Mouse (Mus musculus) bone marrow macrophage, adult 2 months (primary cell): ENCODE results near the gene Ccdc15. TPM values are rescaled to one million over a fixed set of nuclear protein-coding genes. Genes with fewer than 3 reads are reported as not detected.
A peak's percentile ranks its signal among the peaks of the same experiment; 100 is the strongest.

Experiments
- H3K27ac ChIP-seq: 2 replicates; pipeline ENCODE4 v1.5.1; 2012; ENCODE audit warnings: low read depth, low read length; ENCODE audit not compliant: insufficient read depth
- H3K4me1 ChIP-seq: 2 replicates; pipeline ENCODE4 v1.6.1; 2012; ENCODE audit warnings: low read length; ENCODE audit not compliant: control insufficient read depth, insufficient read depth
- H3K4me3 ChIP-seq: 2 replicates; pipeline ENCODE4 v1.5.1; 2012; ENCODE audit warnings: mild to moderate bottlenecking, low read length, moderate library complexity; ENCODE audit not compliant: insufficient read depth
- CTCF ChIP-seq: IDR thresholded peaks from 2 replicates; pipeline ENCODE4 v1.5.1; 2012; ENCODE audit warnings: low read depth, mild to moderate bottlenecking, low read length, moderate library complexity
- POLR2A ChIP-seq: IDR thresholded peaks from 2 replicates; pipeline ENCODE4 v1.6.1; 2012; ENCODE audit warnings: mild to moderate bottlenecking, low read depth, low read length, borderline replicate concordance
- polyA plus RNA-seq: library from polyadenylated mRNA; stranded (reverse); fragments of >200 nt; gene quantifications from 2 replicates; pipeline ENCODE4 v1.2.4, GENCODE M21; 2012; ENCODE audit not compliant: missing spikeins, insufficient read depth, insufficient read length

Ccdc15 gene
- polyA plus RNA-seq: 1.9 TPM in 2 replicates

DNA sequence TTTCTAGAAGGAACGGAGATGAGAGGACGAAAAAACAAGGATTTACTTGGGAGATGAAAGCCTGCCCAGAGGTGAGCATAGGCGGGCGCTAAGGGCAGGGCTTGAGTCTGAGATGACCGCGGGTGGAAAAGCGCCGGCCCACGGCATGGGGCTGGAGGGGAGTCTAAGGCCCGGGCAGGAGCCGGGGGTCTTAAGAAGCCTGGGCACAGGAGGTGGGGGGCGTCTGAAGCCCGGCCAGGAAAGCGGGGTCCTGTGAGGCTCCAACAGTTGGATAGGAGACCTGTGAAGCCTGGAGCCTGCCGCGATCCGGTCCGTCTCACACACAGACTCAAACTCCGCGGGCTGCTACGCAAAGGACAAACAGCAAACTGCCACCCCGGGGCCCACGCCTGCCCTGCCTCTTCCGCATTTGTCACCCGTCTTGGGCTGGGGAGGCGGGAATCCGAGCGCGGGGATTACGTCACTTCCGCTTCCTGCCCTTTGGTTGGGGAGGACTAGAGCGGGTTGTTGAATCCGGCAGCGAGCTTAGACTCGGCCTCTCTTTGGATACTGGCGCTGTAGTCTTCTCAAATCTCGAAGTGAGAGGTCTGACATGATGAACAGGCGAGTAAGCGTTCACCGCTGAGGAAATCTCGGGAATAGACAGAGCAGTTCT is at the start of gene Ccdc15:
TSS of gene Ccdc15 (minus strand) at position 445 of the 655 bp plus-strand sequence.
- Histone ChIP-seq H3K4me1 (peaks cover 11% of the 10 kb centered on the region; the same call in 1 of the 2 replicates), H3K4me3 (peak within 1 kb of the TSS; percentile 92), H3K27ac (peak within 1 kb of the TSS; percentile 83)
- TF ChIP-seq POLR2A: no peak
- TF ChIP-seq CTCF: no peak

DNA sequence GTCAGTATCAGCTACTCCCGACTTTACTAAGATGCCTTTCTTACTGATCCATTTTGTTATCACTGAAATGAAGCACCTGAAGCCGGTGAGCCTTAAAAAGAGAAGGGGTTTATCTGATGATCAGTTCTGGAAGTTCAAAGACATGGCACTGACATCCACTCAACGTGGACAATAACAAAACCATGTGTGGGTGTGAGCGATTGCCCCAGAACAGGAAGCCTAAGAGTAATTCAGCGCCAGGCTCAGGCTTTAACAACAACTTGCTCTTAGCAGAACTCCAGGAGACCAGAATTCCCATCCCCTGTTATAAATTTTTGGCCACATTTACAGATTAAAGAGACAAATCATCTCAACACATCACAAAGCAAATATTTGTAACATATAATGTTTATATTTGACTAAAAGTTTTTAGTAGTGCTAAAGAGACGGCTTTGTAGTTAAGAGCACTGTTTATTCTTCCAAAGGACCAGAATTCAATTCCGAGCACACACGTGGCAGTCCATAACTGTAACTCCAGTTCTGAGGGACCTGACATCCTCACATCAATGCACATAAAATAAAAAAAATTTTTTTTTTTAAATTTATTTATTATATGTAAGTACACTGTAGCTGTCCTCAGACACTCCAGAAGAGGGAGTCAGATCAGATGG is 45.4 kb upstream of the Ccdc15 start:
- H3K4me1 ChIP-seq: no peaks in the 10 kb centered on the region
- H3K4me3 ChIP-seq: no peak overlapping the region
- TF ChIP-seq CTCF (no peak), POLR2A (no peak)

GRCm38 (mm10) chr9:37392071-37392470 is 43.8 kb upstream of the Ccdc15 start:
- no peak for TF ChIP-seq POLR2A
- no peak for TF ChIP-seq CTCF
- no peaks in the 10 kb centered on the region for H3K4me1 ChIP-seq
- no peak overlapping the region for H3K4me3 ChIP-seq
- H3K27ac ChIP-seq: no peak overlapping the region

More for the DNA sequence above, 45.4 kb upstream of the Ccdc15 start:
- H3K27ac ChIP-seq: no peak overlapping the region

- TF ChIP-seq CTCF: no peak
- no peak for TF ChIP-seq POLR2A
- H3K27ac ChIP-seq: no peak overlapping the region
- no peak overlapping the region for H3K4me3 ChIP-seq
- H3K4me1 ChIP-seq: no peaks in the 10 kb centered on the region
Measured at GRCm38 (mm10) chr9:37390891-37391290, 42.7 kb upstream of the Ccdc15 start.

GRCm38 (mm10) chr9:37384284-37385182 is 36.3 kb upstream of the Ccdc15 start:
- TF ChIP-seq POLR2A: no peak
- no peak for TF ChIP-seq CTCF
- no peak overlapping the region for H3K27ac ChIP-seq
- H3K4me3 ChIP-seq: peak overlapping the region; percentile 52
- H3K4me1 ChIP-seq: no peaks in the 10 kb centered on the region

DNA sequence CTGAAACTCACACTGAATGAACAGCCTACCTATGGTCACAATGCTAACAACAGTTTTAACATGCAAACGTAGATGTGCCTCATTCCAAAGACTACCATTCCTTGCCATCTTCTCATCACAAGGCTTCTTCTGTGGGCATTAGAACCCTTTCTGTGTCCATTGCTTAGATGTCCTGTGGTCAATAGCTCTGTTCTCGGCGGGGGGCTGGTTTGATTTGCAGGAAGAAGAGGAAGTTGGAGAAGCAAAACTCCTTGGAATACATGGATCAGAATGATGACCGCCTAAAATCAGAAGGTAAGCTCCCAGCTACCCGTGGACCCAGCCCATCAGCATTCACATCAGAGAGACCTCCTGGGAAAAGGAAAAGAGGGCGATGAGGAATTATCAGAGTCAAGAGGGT is 34.9 kb upstream of the Ccdc15 start:
- Histone ChIP-seq H3K4me3 (no peak overlapping the region), H3K4me1 (no peaks in the 10 kb centered on the region), H3K27ac (no peak overlapping the region)
- TF ChIP-seq CTCF: no peak
- no peak for TF ChIP-seq POLR2A

GRCm38 (mm10) chr9:37375718-37376117 is 27.5 kb upstream of the Ccdc15 start:
- Histone ChIP-seq H3K27ac (no peak overlapping the region), H3K4me3 (no peak overlapping the region), H3K4me1 (no peaks in the 10 kb centered on the region)
- TF ChIP-seq CTCF (no peak), POLR2A (no peak)

DNA sequence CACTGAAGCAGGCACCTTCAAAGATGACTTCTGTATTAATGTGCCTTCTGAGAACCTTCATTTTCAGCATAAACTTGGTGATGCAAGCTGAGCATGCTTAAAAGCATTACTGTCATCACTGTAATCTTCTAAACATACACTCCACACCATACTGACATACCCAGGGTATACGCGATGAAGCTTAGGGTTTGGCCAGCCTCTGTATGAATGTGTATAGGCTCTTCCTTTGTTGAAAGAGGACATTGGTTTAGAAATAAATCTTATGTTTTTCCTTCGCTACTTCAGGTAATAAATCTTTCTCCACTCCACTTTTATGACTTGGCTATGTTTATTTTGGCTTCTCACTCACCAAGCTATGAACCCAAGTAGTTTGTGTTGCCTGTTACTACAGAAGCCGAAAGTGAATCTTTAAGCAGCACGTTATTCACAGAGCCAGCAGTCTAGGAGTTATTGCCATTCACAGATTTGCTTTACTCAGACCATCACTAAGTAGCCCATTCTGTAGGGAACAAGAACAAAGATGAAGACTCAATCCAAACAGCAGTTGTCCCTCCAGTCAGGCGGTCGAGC is 23.1 kb upstream of the Ccdc15 start:
- Histone ChIP-seq H3K4me3 (no peak overlapping the region), H3K27ac (no peak overlapping the region), H3K4me1 (no peaks in the 10 kb centered on the region)
- TF ChIP-seq POLR2A (no peak), CTCF (no peak)

DNA sequence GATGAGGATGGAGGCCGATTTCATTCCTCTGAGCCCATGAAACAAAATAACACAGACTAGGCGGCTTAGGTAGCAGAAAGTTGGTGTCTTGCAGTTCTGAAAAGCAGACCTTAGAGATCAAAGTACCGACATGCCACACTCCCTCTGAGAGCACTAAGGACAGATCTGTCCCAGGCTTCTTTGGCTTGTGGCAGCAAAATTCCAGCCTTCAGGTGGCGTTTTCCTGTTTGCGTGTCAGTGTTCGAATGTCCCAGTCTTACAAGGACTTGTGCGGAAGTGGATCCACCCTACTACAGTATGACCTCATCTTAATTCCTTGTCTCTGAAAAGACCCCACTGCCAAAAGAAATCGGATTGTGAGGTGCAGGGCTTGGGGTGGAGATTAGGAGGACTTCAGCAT is 20.6 kb upstream of the Ccdc15 start:
- Histone ChIP-seq H3K4me3 (no peak overlapping the region), H3K4me1 (no peaks in the 10 kb centered on the region), H3K27ac (no peak overlapping the region)
- no peak for TF ChIP-seq POLR2A
- TF ChIP-seq CTCF: no peak
